Mouse (Mus musculus): ENCODE data around the gene Mrpl53. TPM values are rescaled to one million over a fixed set of nuclear protein-coding genes. Genes with fewer than 3 reads are reported as not detected.

Mrpl53 gene
- polyA plus RNA-seq, 2 experiments, result 56.6 to 87.4 TPM

GRCm38 (mm10) chr6:83111510-83112136 lies 2.8 kb downstream of the Mrpl53 start:
- DNase-seq (ENCODE audit: low read depth in 3 of 3, low spot score in 3 of 3) (no peak), ATAC-seq (ENCODE audit: insufficient read depth) (no peak)
- Histone ChIP-seq H3K4me1 (replicated peaks; ENCODE audit: control insufficient read depth in 2 of 2, insufficient read depth in 2 of 2, low read length in 1 of 2) (peaks cover 22 to 32% of the 10 kb centered on the region in 2 experiments), H3K36me3 (replicated peaks; ENCODE audit: control insufficient read depth, insufficient read depth, low read depth) (peaks cover 3% of the 10 kb centered on the region; the same call in 1 of the 2 replicates), H3K4me2 (ENCODE audit: low read depth) (no peak overlapping the region), H3K27ac (no peak overlapping the region), H3K27me3 (ENCODE audit: control insufficient read depth, insufficient read depth, low read length) (no peaks in the 10 kb centered on the region), H3K9me3 (ENCODE audit: control insufficient read depth, low read length) (no peaks in the 10 kb centered on the region), H3K4me3 (ENCODE audit: insufficient read depth in 1 of 2, low read depth in 2 of 2, low read length in 2 of 2) (no peak overlapping the region), H3K9ac (replicated peaks) (no peak overlapping the region)
- WGBS (ENCODE audit: insufficient replicate concordance), result 51% methylated on average over 4 of the region's 4 CpGs
- no peak for TF ChIP-seq EP300 (IDR thresholded peaks at IDR 0.05; ENCODE audit: low read depth)
- no peak for TF ChIP-seq CTCF (IDR thresholded peaks at IDR 0.05; ENCODE audit: low read depth)

- under 1% methylated on average over 53 of the region's 58 CpGs for WGBS (ENCODE audit: insufficient replicate concordance)
- H3K4me2 ChIP-seq (ENCODE audit: low read depth), result peak within 1 kb of the TSS; percentile 95
- peak within 1 kb of the TSS; percentile 72 for H3K27ac ChIP-seq
Measured at GRCm38 (mm10) chr6:83115011-83115671, 6.3 kb downstream of the Mrpl53 start, which contains the start of gene Mogs. Mogs (plus strand) TSS chr6:83115496.

GRCm38 (mm10) chr6:83115682-83116372 lies 7.0 kb downstream of the Mrpl53 start:
- peak overlapping the region; percentile 95 for H3K4me2 ChIP-seq (ENCODE audit: low read depth)
- TF ChIP-seq EP300 (IDR thresholded peaks at IDR 0.05; ENCODE audit: low read depth) (no peak), CTCF (IDR thresholded peaks at IDR 0.05; ENCODE audit: low read depth) (0 out of 2 replicates have a peak, but pooled peaks have one; percentile 2)
- ATAC-seq (ENCODE audit: insufficient read depth) (peak; percentile 56; the same call in 1 of the 2 replicates), DNase-seq (ENCODE audit: low read depth in 3 of 3, low spot score in 3 of 3) (no peak)
- peak overlapping the region; percentile 72 for H3K9ac ChIP-seq (replicated peaks)
- WGBS (ENCODE audit: insufficient replicate concordance), result under 1% methylated on average over 38 of the region's 48 CpGs
- H3K36me3 ChIP-seq (replicated peaks; ENCODE audit: control insufficient read depth, insufficient read depth, low read depth), result peaks cover 6% of the 10 kb centered on the region
- H3K27ac ChIP-seq, result peak overlapping the region; percentile 65
- no peaks in the 10 kb centered on the region for H3K9me3 ChIP-seq (ENCODE audit: control insufficient read depth, low read length)
- H3K4me1 ChIP-seq (replicated peaks; ENCODE audit: control insufficient read depth in 2 of 2, insufficient read depth in 2 of 2, low read length in 1 of 2), result peaks cover 18 to 23% of the 10 kb centered on the region in 2 experiments
- no peaks in the 10 kb centered on the region for H3K27me3 ChIP-seq (ENCODE audit: control insufficient read depth, insufficient read depth, low read length)
- H3K4me3 ChIP-seq (ENCODE audit: insufficient read depth in 1 of 2, low read depth in 2 of 2, low read length in 2 of 2), result peak overlapping the region; percentile 82 to 84

More at GRCm38 (mm10) chr6:83115011-83115671, 6.3 kb downstream of the Mrpl53 start, which contains the start of gene Mogs:
- ATAC-seq (ENCODE audit: insufficient read depth), result peak; percentile 90
- Histone ChIP-seq H3K4me1 (replicated peaks; ENCODE audit: control insufficient read depth in 2 of 2, insufficient read depth in 2 of 2, low read length in 1 of 2) (peaks cover 17 to 24% of the 10 kb centered on the region in 2 experiments), H3K9ac (replicated peaks) (peak within 1 kb of the TSS; percentile 72), H3K4me3 (ENCODE audit: insufficient read depth in 1 of 2, low read depth in 2 of 2, low read length in 2 of 2) (peak within 1 kb of the TSS; percentile 82 to 84), H3K9me3 (ENCODE audit: control insufficient read depth, low read length) (no peaks in the 10 kb centered on the region), H3K27me3 (ENCODE audit: control insufficient read depth, insufficient read depth, low read length) (no peaks in the 10 kb centered on the region), H3K36me3 (replicated peaks; ENCODE audit: control insufficient read depth, insufficient read depth, low read depth) (peaks cover 7% of the 10 kb centered on the region)
- no peak for TF ChIP-seq EP300 (IDR thresholded peaks at IDR 0.05; ENCODE audit: low read depth)
- peak; percentile 41 for TF ChIP-seq CTCF (IDR thresholded peaks at IDR 0.05; ENCODE audit: low read depth)
- DNase-seq (ENCODE audit: low read depth in 3 of 3, low spot score in 3 of 3), result peak; percentile 80 to 84 (median 81)

GRCm38 (mm10) chr6:83116373-83117164 lies 7.7 kb downstream of the Mrpl53 start:
- no peak for ATAC-seq (ENCODE audit: insufficient read depth)
- H3K4me1 ChIP-seq (replicated peaks; ENCODE audit: control insufficient read depth in 2 of 2, insufficient read depth in 2 of 2, low read length in 1 of 2), result peaks cover 17 to 20% of the 10 kb centered on the region in 2 experiments
- peak overlapping the region; percentile 65 for H3K27ac ChIP-seq
- WGBS (ENCODE audit: insufficient replicate concordance), result 68% methylated on average over 11 of the region's 11 CpGs
- TF ChIP-seq CTCF (IDR thresholded peaks at IDR 0.05; ENCODE audit: low read depth), result no peak
- TF ChIP-seq EP300 (IDR thresholded peaks at IDR 0.05; ENCODE audit: low read depth), result no peak
- no peaks in the 10 kb centered on the region for H3K27me3 ChIP-seq (ENCODE audit: control insufficient read depth, insufficient read depth, low read length)
- H3K9me3 ChIP-seq (ENCODE audit: control insufficient read depth, low read length), result no peaks in the 10 kb centered on the region
- H3K4me2 ChIP-seq (ENCODE audit: low read depth), result peak overlapping the region; percentile 95
- H3K9ac ChIP-seq (replicated peaks), result peak overlapping the region; percentile 72
- peak overlapping the region; percentile 82 to 84 for H3K4me3 ChIP-seq (ENCODE audit: insufficient read depth in 1 of 2, low read depth in 2 of 2, low read length in 2 of 2)
- no peak for DNase-seq (ENCODE audit: low read depth in 3 of 3, low spot score in 3 of 3)
- H3K36me3 ChIP-seq (replicated peaks; ENCODE audit: control insufficient read depth, insufficient read depth, low read depth), result peaks cover 4% of the 10 kb centered on the region

Measured in liver, embryonic 14.5 days (tissue).